Mouse (Mus musculus): Measurements from ENCODE around the gene Wdr90. TPM values are rescaled to one million over a fixed set of nuclear protein-coding genes. Genes with fewer than 3 reads are reported as not detected.
"Not testable (repeated sequence)": the region's sequence is repeated elsewhere in the genome, so short reads cannot be mapped to it uniquely, and the experiment has no call there.

The Wdr90 gene
- polyA plus RNA-seq, 1 experiment from 2014 or later: 21.0 TPM

- H3K4me3 ChIP-seq (replicated peaks); H3K9me3 ChIP-seq; H3K27ac ChIP-seq; H3K4me2 ChIP-seq; H3K36me3 ChIP-seq; H3K4me1 ChIP-seq; H3K9ac ChIP-seq; ATAC-seq (ENCODE audit: insufficient read depth, low FRiP score, low read depth): not testable (repeated sequence)
- H3K27me3 ChIP-seq (replicated peaks): peaks cover 46% of the 10 kb centered on the region
- 27% methylated on average over 2 of the region's 2 CpGs for WGBS
These were observed 53.8 kb downstream of the Wdr90 start for GRCm38 (mm10) chr17:25807452-25807851.

- ATAC-seq (ENCODE audit: insufficient read depth, low FRiP score, low read depth): no peak
- no peak overlapping the region for H3K4me3 ChIP-seq (replicated peaks)
These were observed 54.8 kb downstream of the Wdr90 start for GRCm38 (mm10) chr17:25806507-25806906.

GRCm38 (mm10) chr17:25802825-25803517 lies 58.3 kb downstream of the Wdr90 start:
- Histone ChIP-seq H3K4me1 (no peaks in the 10 kb centered on the region), H3K9me3 (no peaks in the 10 kb centered on the region), H3K36me3 (no peaks in the 10 kb centered on the region), H3K27ac (no peak overlapping the region), H3K9ac (no peak overlapping the region), H3K4me2 (no peak overlapping the region), H3K4me3 (replicated peaks) (no peak overlapping the region), H3K27me3 (replicated peaks) (0 out of 2 replicates have a peak, but pooled peaks cover 11% of the 10 kb centered on the region)
- 7% methylated on average over 10 of the region's 10 CpGs for WGBS
- no peak for ATAC-seq (ENCODE audit: insufficient read depth, low FRiP score, low read depth)

More at GRCm38 (mm10) chr17:25806507-25806906, 54.8 kb downstream of the Wdr90 start:
- Histone ChIP-seq H3K4me1 (peaks cover 4% of the 10 kb centered on the region; the same call in 1 of the 2 replicates), H3K36me3 (no peaks in the 10 kb centered on the region), H3K4me2 (no peak overlapping the region), H3K27me3 (replicated peaks) (peaks cover 46% of the 10 kb centered on the region), H3K9ac (no peak overlapping the region), H3K27ac (no peak overlapping the region), H3K9me3 (no peaks in the 10 kb centered on the region)
- 75% methylated on average over 4 of the region's 4 CpGs for whole genome bisulfite sequencing

- Histone ChIP-seq H3K4me3 (replicated peaks) (no peak overlapping the region), H3K27ac (no peak overlapping the region), H3K27me3 (replicated peaks) (0 out of 2 replicates have a peak, but pooled peaks cover 9% of the 10 kb centered on the region), H3K9ac (no peak overlapping the region), H3K4me1 (peaks cover 5% of the 10 kb centered on the region), H3K9me3 (no peaks in the 10 kb centered on the region), H3K4me2 (no peak overlapping the region), H3K36me3 (no peaks in the 10 kb centered on the region)
- WGBS: 3% methylated on average over 6 of the region's 6 CpGs
- no peak for ATAC-seq (ENCODE audit: insufficient read depth, low FRiP score, low read depth)
These were observed 60.3 kb downstream of the Wdr90 start for GRCm38 (mm10) chr17:25801029-25801428.

- H3K4me3 ChIP-seq (replicated peaks): peak within 1 kb of the TSS; percentile 85
- H3K9ac ChIP-seq: peak within 1 kb of the TSS; percentile 61
- peak; percentile 78 for ATAC-seq (ENCODE audit: insufficient read depth, low FRiP score, low read depth)
- H3K27me3 ChIP-seq (replicated peaks): no peaks in the 10 kb centered on the region
- H3K27ac ChIP-seq: peak within 1 kb of the TSS; percentile 27
- H3K36me3 ChIP-seq: no peaks in the 10 kb centered on the region
- no peaks in the 10 kb centered on the region for H3K9me3 ChIP-seq
- peaks cover 24% of the 10 kb centered on the region for H3K4me1 ChIP-seq
- under 1% methylated on average over 34 of the region's 35 CpGs for WGBS
- H3K4me2 ChIP-seq: peak within 1 kb of the TSS; percentile 91
These were observed 64.3 kb downstream of the Wdr90 start, which contains the start of gene Metrn for GRCm38 (mm10) chr17:25796951-25797369. Gene Metrn (minus strand): TSS chr17:25797136.

- Histone ChIP-seq H3K27ac (peak overlapping the region; percentile 27), H3K4me1 (peaks cover 28% of the 10 kb centered on the region), H3K9me3 (no peaks in the 10 kb centered on the region), H3K36me3 (no peaks in the 10 kb centered on the region), H3K4me3 (replicated peaks) (peak overlapping the region; percentile 85), H3K27me3 (replicated peaks) (no peaks in the 10 kb centered on the region), H3K4me2 (peak overlapping the region; percentile 91), H3K9ac (peak overlapping the region; percentile 61)
- WGBS: 3% methylated on average over 37 of the region's 37 CpGs
- ATAC-seq (ENCODE audit: insufficient read depth, low FRiP score, low read depth): no peak
These were observed 65.0 kb downstream of the Wdr90 start for GRCm38 (mm10) chr17:25796211-25796771.

- peak within 1 kb of the TSS; percentile 27 for H3K27ac ChIP-seq
- H3K4me1 ChIP-seq: peaks cover 34% of the 10 kb centered on the region
- no peak for ATAC-seq (ENCODE audit: insufficient read depth, low FRiP score, low read depth)
- WGBS: 31% methylated on average over 6 of the region's 6 CpGs
- no peaks in the 10 kb centered on the region for H3K9me3 ChIP-seq
- H3K36me3 ChIP-seq: no peaks in the 10 kb centered on the region
- H3K4me2 ChIP-seq: peak within 1 kb of the TSS; percentile 91
- no peaks in the 10 kb centered on the region for H3K27me3 ChIP-seq (replicated peaks)
- peak within 1 kb of the TSS; percentile 85 for H3K4me3 ChIP-seq (replicated peaks)
- peak within 1 kb of the TSS; percentile 61 for H3K9ac ChIP-seq
These were observed 65.7 kb downstream of the Wdr90 start, which contains the start of gene AC134908.4 for GRCm38 (mm10) chr17:25795609-25796092. Gene AC134908.4 (minus strand): TSS chr17:25795659.

GRCm38 (mm10) chr17:25794998-25795397 lies 66.3 kb downstream of the Wdr90 start:
- no peak overlapping the region for H3K9ac ChIP-seq
- H3K36me3 ChIP-seq: no peaks in the 10 kb centered on the region
- H3K9me3 ChIP-seq: no peaks in the 10 kb centered on the region
- H3K27me3 ChIP-seq (replicated peaks): no peaks in the 10 kb centered on the region
- peak overlapping the region; percentile 91 for H3K4me2 ChIP-seq
- H3K4me3 ChIP-seq (replicated peaks): no peak overlapping the region
- H3K27ac ChIP-seq: 0 out of 2 replicates have a peak overlapping the region, but pooled peaks have one; percentile 11
- 86% methylated on average over 17 of the region's 17 CpGs for WGBS
- no peak for ATAC-seq (ENCODE audit: insufficient read depth, low FRiP score, low read depth)
- peaks cover 36% of the 10 kb centered on the region for H3K4me1 ChIP-seq

Small RNA genes within 50 kb of the gene (microRNA-seq; reads per million reads assigned to microRNA genes)
- not detected for gene Mir3082

Other genes starting within 250 kb of the Wdr90 start
- 1.5 and 2.1 TPM in 2 replicates for gene Gng13, start 144.3 kb downstream of the Wdr90 start, polyA plus RNA-seq (2015; fragmentation: Nextera tagmentation; extraction: Ambion mirVana)
- gene Chtf18, start 134.1 kb downstream of the Wdr90 start, polyA plus RNA-seq (2015; fragmentation: Nextera tagmentation; extraction: Ambion mirVana): 23.4 and 26.1 TPM in 2 replicates
- gene Rpusd1, start 133.8 kb downstream of the Wdr90 start, polyA plus RNA-seq (2015; fragmentation: Nextera tagmentation; extraction: Ambion mirVana): 18.3 and 19.1 TPM in 2 replicates
- gene Mslnl, start 125.5 kb downstream of the Wdr90 start, polyA plus RNA-seq (2015; fragmentation: Nextera tagmentation; extraction: Ambion mirVana): 0.06 TPM in 1 of 2 replicates, not detected in the other
- 38.3 and 43.6 TPM in 2 replicates for gene Msln, start 107.1 kb downstream of the Wdr90 start, polyA plus RNA-seq (2015; fragmentation: Nextera tagmentation; extraction: Ambion mirVana)
- 26.9 and 28.5 TPM in 2 replicates for gene Narfl, start 87.7 kb downstream of the Wdr90 start, polyA plus RNA-seq (2015; fragmentation: Nextera tagmentation; extraction: Ambion mirVana)
- 47.3 and 53.4 TPM in 2 replicates for gene Haghl, start 75.8 kb downstream of the Wdr90 start, polyA plus RNA-seq (2015; fragmentation: Nextera tagmentation; extraction: Ambion mirVana)
- 0.24 and 0.26 TPM in 2 replicates for gene Ccdc78, start 74.9 kb downstream of the Wdr90 start, polyA plus RNA-seq (2015; fragmentation: Nextera tagmentation; extraction: Ambion mirVana)
- gene Fam173a, start 68.6 kb downstream of the Wdr90 start, polyA plus RNA-seq (2015; fragmentation: Nextera tagmentation; extraction: Ambion mirVana): 99.3 and 110 TPM in 2 replicates
- gene AC134908.4, start 65.8 kb downstream of the Wdr90 start, polyA plus RNA-seq (2015; fragmentation: Nextera tagmentation; extraction: Ambion mirVana): not detected in 2 replicates
- gene Metrn, start 64.4 kb downstream of the Wdr90 start, polyA plus RNA-seq (2015; fragmentation: Nextera tagmentation; extraction: Ambion mirVana): 46.6 and 48.3 TPM in 2 replicates
- 4.1 and 4.6 TPM in 2 replicates for gene Fbxl16, start 52.4 kb downstream of the Wdr90 start, polyA plus RNA-seq (2015; fragmentation: Nextera tagmentation; extraction: Ambion mirVana)
- gene Wdr24, start 37.9 kb downstream of the Wdr90 start, polyA plus RNA-seq (2015; fragmentation: Nextera tagmentation; extraction: Ambion mirVana): 24.3 and 25.5 TPM in 2 replicates
- 50.5 and 54.6 TPM in 2 replicates for gene Jmjd8, start 32.6 kb downstream of the Wdr90 start, polyA plus RNA-seq (2015; fragmentation: Nextera tagmentation; extraction: Ambion mirVana)
- 312 and 319 TPM in 2 replicates for gene Stub1, start 28.1 kb downstream of the Wdr90 start, polyA plus RNA-seq (2015; fragmentation: Nextera tagmentation; extraction: Ambion mirVana)
- gene Rhbdl1, start 24.2 kb downstream of the Wdr90 start, polyA plus RNA-seq (2015; fragmentation: Nextera tagmentation; extraction: Ambion mirVana): 1.6 and 2.4 TPM in 2 replicates
- 1.6 and 2.7 TPM in 2 replicates for gene Gm20683, start 19.7 kb downstream of the Wdr90 start, polyA plus RNA-seq (2015; fragmentation: Nextera tagmentation; extraction: Ambion mirVana)
- gene Rhot2, start 16.6 kb downstream of the Wdr90 start, polyA plus RNA-seq (2015; fragmentation: Nextera tagmentation; extraction: Ambion mirVana): 23.1 and 23.6 TPM in 2 replicates
- gene Mcrip2, start 7.3 kb upstream of the Wdr90 start, polyA plus RNA-seq (2015; fragmentation: Nextera tagmentation; extraction: Ambion mirVana): 52.2 and 54.2 TPM in 2 replicates
- 67.4 and 68.3 TPM in 2 replicates for gene Mettl26, start 13.6 kb upstream of the Wdr90 start, polyA plus RNA-seq (2015; fragmentation: Nextera tagmentation; extraction: Ambion mirVana)
- gene Wfikkn1, start 19.4 kb upstream of the Wdr90 start, polyA plus RNA-seq (2015; fragmentation: Nextera tagmentation; extraction: Ambion mirVana): 0.39 and 0.55 TPM in 2 replicates
- gene Rab40c, start 58.2 kb upstream of the Wdr90 start, polyA plus RNA-seq (2015; fragmentation: Nextera tagmentation; extraction: Ambion mirVana): 27.1 and 27.3 TPM in 2 replicates
- gene Pigq, start 83.4 kb upstream of the Wdr90 start, polyA plus RNA-seq (2015; fragmentation: Nextera tagmentation; extraction: Ambion mirVana): 60.7 and 60.8 TPM in 2 replicates
- 0.30 TPM in 1 of 2 replicates, not detected in the other for gene Nhlrc4, start 83.5 kb upstream of the Wdr90 start, polyA plus RNA-seq (2015; fragmentation: Nextera tagmentation; extraction: Ambion mirVana)
- 0.24 and 0.52 TPM in 2 replicates for gene A930017K11Rik, start 91.1 kb upstream of the Wdr90 start, polyA plus RNA-seq (2015; fragmentation: Nextera tagmentation; extraction: Ambion mirVana)
- gene Capn15, start 124.3 kb upstream of the Wdr90 start, polyA plus RNA-seq (2015; fragmentation: Nextera tagmentation; extraction: Ambion mirVana): 20.4 and 22.8 TPM in 2 replicates
- gene Rab11fip3, start 208.1 kb upstream of the Wdr90 start, polyA plus RNA-seq (2015; fragmentation: Nextera tagmentation; extraction: Ambion mirVana): 11.9 and 13.3 TPM in 2 replicates
- gene Decr2, start 228.8 kb upstream of the Wdr90 start, polyA plus RNA-seq (2015; fragmentation: Nextera tagmentation; extraction: Ambion mirVana): 39.3 and 42.0 TPM in 2 replicates
- gene Nme4, start 234.1 kb upstream of the Wdr90 start, polyA plus RNA-seq (2015; fragmentation: Nextera tagmentation; extraction: Ambion mirVana): 86.2 and 88.8 TPM in 2 replicates

Measured in stomach, embryonic 15.5 days (tissue).